Mouse (Mus musculus) embryonic fibroblast, embryonic 13.5 days (primary cell): Measurements from ENCODE around the gene U90926. TPM values are rescaled to one million over a fixed set of nuclear protein-coding genes. Genes with fewer than 3 reads are reported as not detected.
A peak's percentile ranks its signal among the peaks of the same experiment; 100 is the strongest.

ENCODE experiments used
- H3K27ac ChIP-seq: 2 replicates; pipeline ENCODE4 v1.5.1; 2012; ENCODE audit warnings: low read length, control low read depth, inconsistent platforms; ENCODE audit not compliant: insufficient read depth
- H3K4me1 ChIP-seq: 2 replicates; pipeline ENCODE4 v1.6.1; 2011; ENCODE audit warnings: low read length; ENCODE audit not compliant: control insufficient read depth, insufficient read depth
- H3K4me3 ChIP-seq: 2 replicates; pipeline ENCODE4 v1.5.1; 2011; ENCODE audit warnings: mild to moderate bottlenecking, control low read depth, low read length; ENCODE audit not compliant: insufficient read depth
- CTCF ChIP-seq: IDR thresholded peaks from 2 replicates; pipeline ENCODE4 v1.5.1; 2011; ENCODE audit warnings: mild to moderate bottlenecking, control low read depth, low read length, moderate library complexity, borderline replicate concordance; ENCODE audit not compliant: insufficient read depth
- POLR2A ChIP-seq: IDR thresholded peaks from 2 replicates; pipeline ENCODE4 v1.6.1; 2011; ENCODE audit warnings: low read depth, mild to moderate bottlenecking, control low read depth, low read length, moderate library complexity
- polyA plus RNA-seq: library from polyadenylated mRNA; stranded (reverse); fragments of >200 nt; gene quantifications from 2 replicates; pipeline ENCODE4 v1.2.4, GENCODE M21; 2011; ENCODE audit warnings: low read depth; ENCODE audit not compliant: missing spikeins, insufficient read length

The U90926 gene
- polyA plus RNA-seq, 1 experiment: 11.4 TPM

DNA sequence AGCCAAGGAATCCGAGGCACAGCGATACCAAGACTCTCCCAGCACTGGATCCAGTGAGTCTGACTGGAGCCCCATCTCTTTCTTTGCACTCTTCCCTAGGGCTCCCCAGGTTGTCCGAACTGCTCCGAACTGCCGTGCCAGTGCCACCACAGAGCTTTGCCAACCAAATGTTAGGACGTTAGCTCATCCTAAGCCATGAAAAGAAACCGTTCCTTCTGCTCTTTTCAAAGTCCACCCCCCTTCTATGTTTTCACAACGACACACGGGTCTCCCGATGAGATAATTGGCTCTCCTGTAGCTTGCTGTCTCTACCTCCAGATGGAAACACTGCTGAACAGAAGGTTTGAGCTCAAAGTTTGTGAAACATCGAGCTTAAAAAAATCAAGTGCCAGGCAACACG, 25.6 kb upstream of the U90926 start:
- H3K4me3 ChIP-seq: no peak overlapping the region
- no peak overlapping the region for H3K27ac ChIP-seq
- TF ChIP-seq CTCF: no peak
- no peak for TF ChIP-seq POLR2A
- no peaks in the 10 kb centered on the region for H3K4me1 ChIP-seq

DNA sequence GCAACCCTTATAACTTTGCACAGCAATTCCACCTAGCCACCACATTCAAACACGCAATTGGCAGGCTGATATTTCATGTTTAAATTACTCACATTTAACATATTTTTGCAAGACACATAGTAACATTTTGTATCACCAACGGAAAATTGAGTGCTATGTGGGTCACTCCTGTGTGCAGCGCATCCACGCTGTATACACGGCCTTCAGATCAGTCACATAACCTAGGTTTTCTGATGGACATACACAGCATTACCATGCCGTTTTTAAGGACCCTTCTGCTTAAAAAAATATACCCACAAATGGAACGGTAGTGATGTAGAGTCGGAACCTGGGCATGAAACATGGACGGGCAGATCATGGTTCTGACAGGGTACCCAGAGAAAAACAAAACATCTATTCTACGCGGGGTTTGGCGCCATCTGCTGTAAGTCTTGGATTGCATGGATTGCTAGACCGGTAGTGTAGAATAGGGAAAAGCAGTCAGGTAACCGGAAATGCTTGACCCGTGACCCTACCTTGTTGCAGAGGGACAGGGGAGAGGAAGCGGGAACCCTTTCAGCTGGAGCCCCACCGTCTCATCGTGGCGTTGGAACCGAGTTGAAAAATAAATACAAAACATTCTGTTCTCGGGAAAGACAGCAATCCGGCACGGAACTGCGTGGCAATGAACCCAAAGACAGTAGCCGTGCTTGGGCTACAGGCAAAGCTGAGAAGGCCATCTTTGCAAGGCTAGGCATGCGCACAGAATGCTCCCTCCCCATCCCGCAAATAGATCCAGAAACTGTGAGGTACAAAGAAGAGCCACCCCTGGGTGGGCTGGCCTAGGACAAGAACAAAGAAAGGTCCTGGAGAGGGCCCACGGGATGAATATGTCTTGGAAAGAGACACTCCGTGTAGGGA, 24.4 kb upstream of the U90926 start:
- no peak overlapping the region for H3K4me3 ChIP-seq
- TF ChIP-seq CTCF: no peak
- no peak for TF ChIP-seq POLR2A
- H3K27ac ChIP-seq: no peak overlapping the region
- no peaks in the 10 kb centered on the region for H3K4me1 ChIP-seq

DNA sequence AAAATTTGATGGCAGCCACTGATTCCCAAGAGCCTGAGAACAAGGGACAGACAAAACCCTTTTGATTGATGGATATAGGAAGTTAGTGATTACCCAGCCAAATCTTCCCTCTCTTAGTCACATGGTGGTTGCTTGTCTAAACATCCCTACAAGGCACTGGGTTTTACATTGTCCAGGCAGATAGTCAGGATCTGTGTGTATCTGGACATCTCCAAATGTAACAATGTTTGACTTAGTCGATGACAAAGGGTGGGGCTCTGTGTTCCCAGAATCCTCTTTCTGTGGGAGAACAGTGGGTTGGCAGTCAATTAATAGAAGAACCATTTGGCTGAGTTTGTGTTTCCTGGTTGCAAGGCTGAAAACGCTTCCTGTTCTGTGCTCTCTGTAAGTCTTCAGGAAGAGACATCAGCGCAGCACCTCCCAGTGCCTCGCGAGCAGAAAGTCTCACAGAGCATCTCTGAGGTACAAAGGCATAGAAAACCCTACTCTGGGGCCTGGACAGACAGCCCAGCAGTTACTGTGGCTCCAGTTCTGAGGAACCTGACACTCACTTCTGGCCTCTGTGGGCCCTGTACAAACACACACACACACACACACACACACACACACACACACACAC, 19.8 kb upstream of the U90926 start:
- no peaks in the 10 kb centered on the region for H3K4me1 ChIP-seq
- TF ChIP-seq CTCF (no peak), POLR2A (no peak)
- H3K4me3 ChIP-seq: no peak overlapping the region
- no peak overlapping the region for H3K27ac ChIP-seq

- Histone ChIP-seq H3K4me3 (no peak overlapping the region), H3K27ac (no peak overlapping the region), H3K4me1 (no peaks in the 10 kb centered on the region)
- TF ChIP-seq CTCF (no peak), POLR2A (no peak)
Measured at GRCm38 (mm10) chr5:92233366-92233765, 18.2 kb upstream of the U90926 start.

- Histone ChIP-seq H3K4me3 (no peak overlapping the region), H3K4me1 (no peaks in the 10 kb centered on the region), H3K27ac (no peak overlapping the region)
- no peak for TF ChIP-seq POLR2A
- no peak for TF ChIP-seq CTCF
Measured at GRCm38 (mm10) chr5:92231836-92232235, 16.6 kb upstream of the U90926 start.

- Histone ChIP-seq H3K4me3 (no peak overlapping the region), H3K4me1 (no peaks in the 10 kb centered on the region), H3K27ac (no peak overlapping the region)
- TF ChIP-seq CTCF: no peak
- TF ChIP-seq POLR2A: no peak
Measured at GRCm38 (mm10) chr5:92230306-92230705, 15.1 kb upstream of the U90926 start.

GRCm38 (mm10) chr5:92229514-92229913, 14.3 kb upstream of the U90926 start:
- Histone ChIP-seq H3K27ac (no peak overlapping the region), H3K4me3 (no peak overlapping the region), H3K4me1 (no peaks in the 10 kb centered on the region)
- TF ChIP-seq CTCF: no peak

GRCm38 (mm10) chr5:92228776-92229175, 13.6 kb upstream of the U90926 start:
- H3K4me1 ChIP-seq: no peaks in the 10 kb centered on the region
- no peak overlapping the region for H3K27ac ChIP-seq
- H3K4me3 ChIP-seq: no peak overlapping the region
- TF ChIP-seq CTCF (no peak), POLR2A (no peak)

- H3K4me1 ChIP-seq: no peaks in the 10 kb centered on the region
- H3K4me3 ChIP-seq: no peak overlapping the region
- H3K27ac ChIP-seq: no peak overlapping the region
- TF ChIP-seq POLR2A (no peak), CTCF (no peak)
Measured at GRCm38 (mm10) chr5:92227782-92228181, 12.6 kb upstream of the U90926 start.

DNA sequence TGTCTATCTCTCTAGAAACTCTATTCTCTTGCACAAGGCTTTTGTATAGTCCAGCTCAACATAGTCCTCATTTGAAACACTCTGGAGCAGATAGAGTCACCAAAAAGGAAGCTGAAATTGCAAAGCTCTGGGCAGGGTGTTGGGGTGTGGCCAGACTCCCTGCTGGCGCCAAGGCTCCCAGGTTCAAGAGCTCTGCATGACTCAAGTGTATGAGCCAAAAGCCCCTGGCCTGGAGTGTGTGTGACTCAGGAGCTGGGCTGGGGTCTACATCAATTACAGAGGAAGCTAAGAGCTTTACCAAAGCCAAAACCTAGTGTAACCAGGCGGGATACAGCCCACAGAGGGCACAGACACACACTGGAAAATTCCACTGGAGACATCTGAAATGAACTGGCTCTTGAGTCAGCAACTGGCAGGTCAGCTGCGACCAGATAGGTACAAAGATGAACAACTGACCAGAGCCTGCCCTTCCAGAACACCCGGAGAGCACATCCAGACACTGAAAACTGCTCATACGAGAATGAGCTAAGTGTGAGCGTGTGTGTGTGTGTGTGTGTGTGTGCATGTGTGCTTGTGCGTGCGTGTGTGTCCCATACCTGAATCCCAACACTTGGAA, 5.2 kb upstream of the U90926 start:
- Histone ChIP-seq H3K4me1 (peaks cover 4% of the 10 kb centered on the region; the same call in 1 of the 2 replicates), H3K27ac (peak overlapping the region; percentile 91), H3K4me3 (no peak overlapping the region)
- no peak for TF ChIP-seq CTCF
- TF ChIP-seq POLR2A: no peak
